Mouse (Mus musculus) E14TG2a.4 (cell line): ENCODE results near the gene Lrtm1.

ENCODE experiments used
- CTCF ChIP-seq: conservative IDR thresholded peaks from 2 replicates; pipeline ENCODE4 v1.5.1; 2014; ENCODE audit warnings: low read length
- NANOG ChIP-seq: IDR thresholded peaks from 2 replicates; pipeline ENCODE4 v1.6.1; 2014; ENCODE audit warnings: borderline replicate concordance, low read length, mixed read lengths
- POU5F1 ChIP-seq: IDR thresholded peaks from 2 replicates; pipeline ENCODE4 v1.6.1; 2014; ENCODE audit warnings: low read length, borderline replicate concordance

DNA sequence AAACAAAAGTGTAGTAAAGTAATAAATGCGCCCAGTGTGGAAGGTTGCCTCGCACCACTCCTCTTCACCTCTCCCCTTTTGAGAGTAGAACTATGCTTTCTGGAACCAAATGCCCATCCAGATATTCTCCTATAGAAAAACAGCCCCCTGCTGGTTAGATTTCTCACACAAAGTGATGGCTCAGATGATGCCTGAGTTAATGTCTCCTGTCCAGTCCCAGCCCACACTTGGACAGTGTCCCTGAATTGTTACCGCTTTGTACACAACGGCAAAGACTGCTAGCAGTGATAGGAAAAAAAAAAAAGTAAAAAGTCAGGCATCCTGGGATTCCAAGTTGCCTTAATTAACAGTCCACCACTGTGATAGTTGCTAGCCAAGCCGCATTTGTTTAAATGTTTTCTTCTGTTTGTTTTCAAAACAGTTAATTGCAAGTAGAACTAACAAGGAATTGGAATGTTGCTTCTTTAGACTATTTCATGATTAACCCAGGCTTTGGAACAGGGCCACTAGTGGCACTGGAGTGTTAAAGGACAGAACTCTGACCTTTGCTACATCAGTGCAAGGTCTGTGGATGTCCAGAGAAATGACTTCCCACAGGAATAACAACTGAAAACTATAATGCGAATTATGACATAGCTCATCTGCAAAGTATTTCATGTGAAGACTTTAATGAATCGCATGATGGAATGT lies 29.7 kb upstream of the Lrtm1 start:
- TF ChIP-seq CTCF = no peak
- TF ChIP-seq NANOG = no peak
- TF ChIP-seq POU5F1 = no peak
